Mouse (Mus musculus) midbrain, postnatal 0 days (tissue): ENCODE data around the gene Cdhr5. TPM values are rescaled to one million over a fixed set of nuclear protein-coding genes. Genes with fewer than 3 reads are reported as not detected.

ENCODE experiments used
- ATAC-seq: fragments of 200-750 bp; cut with Nextera tagmentation; 2 replicates; pipeline ENCODE4 v1.8.0; 2017; ENCODE audit warnings: moderate number of reproducible peaks, mild to moderate bottlenecking, moderate TSS enrichment, moderate library complexity; ENCODE audit not compliant: low FRiP score
- DNase-seq: peaks from one replicate; pipeline ENCODE4 v3.0.0-alpha.2; 2015; ENCODE audit warnings: low spot score
- H3K27ac ChIP-seq: fragments of 300-500 bp; sonication (generic); 2 replicates; pipeline ENCODE4 v1.5.1; 2014; ENCODE audit warnings: low read depth, mild to moderate bottlenecking, low read length, mixed read lengths
- H3K27me3 ChIP-seq: fragments of 300-500 bp; sonication (generic); 2 replicates; pipeline ENCODE4 v1.6.1; 2014; ENCODE audit warnings: low read length, control low read depth, mixed read lengths; ENCODE audit not compliant: insufficient read depth
- H3K36me3 ChIP-seq: fragments of 300-500 bp; sonication (generic); 2 replicates; pipeline ENCODE4 v1.6.1; 2014; ENCODE audit warnings: low read length, control low read depth, mixed read lengths; ENCODE audit not compliant: insufficient read depth
- H3K4me1 ChIP-seq: fragments of 300-500 bp; sonication (generic); 2 replicates; pipeline ENCODE4 v1.6.1; 2014; ENCODE audit warnings: mild to moderate bottlenecking, control low read depth, antibody characterized with exemption, low read length, mixed read lengths; ENCODE audit not compliant: insufficient read depth
- H3K4me2 ChIP-seq: fragments of 300-500 bp; sonication (generic); 2 replicates; pipeline ENCODE4 v1.6.1; 2014; ENCODE audit warnings: low read depth, mild to moderate bottlenecking, low read length, mixed read lengths; ENCODE audit not compliant: poor library complexity, severe bottlenecking
- H3K4me3 ChIP-seq: fragments of 300-500 bp; sonication (generic); 2 replicates; pipeline ENCODE4 v1.5.1; 2014; ENCODE audit warnings: low read depth, mild to moderate bottlenecking, low read length, moderate library complexity
- H3K9ac ChIP-seq: fragments of 300-500 bp; sonication (generic); replicated peaks from 2 replicates; pipeline ENCODE4 v1.6.1; 2014; ENCODE audit warnings: mild to moderate bottlenecking, low read length, moderate library complexity, mixed read lengths; ENCODE audit not compliant: poor library complexity, severe bottlenecking
- H3K9me3 ChIP-seq: fragments of 300-500 bp; sonication (generic); 2 replicates; pipeline ENCODE4 v1.6.1; 2016; ENCODE audit warnings: low read length, control low read depth
- CTCF ChIP-seq: IDR thresholded peaks from 2 replicates; pipeline ENCODE4 v1.5.1; 2016; ENCODE audit warnings: antibody characterized with exemption, mild to moderate bottlenecking
- WGBS: fragments of 180-500 bp; shearing (Covaris S2); extraction: QIAGEN DNeasy Blood & Tissue Kit; methylation state at CpG from one replicate; pipeline ENCODE4 v1.1.7; 2014; 5-methylcytosine and 5-hydroxymethylcytosine counted together
- polyA plus RNA-seq: library from polyadenylated mRNA; unstranded; fragments of >200 nt; fragmentation: Nextera tagmentation; extraction: Ambion mirVana; gene quantifications from 2 replicates; pipeline ENCODE4 v1.2.1, GENCODE M21; 2015
- total RNA-seq: library from RNA; depleted of rRNA; stranded (reverse); fragments of >200 nt; gene quantifications from 2 replicates; pipeline ENCODE4 v1.2.3, GENCODE M21; 2014

Cdhr5 gene
- total and polyA plus RNA-seq, 2 experiments from 2014 or later = not detected

DNA sequence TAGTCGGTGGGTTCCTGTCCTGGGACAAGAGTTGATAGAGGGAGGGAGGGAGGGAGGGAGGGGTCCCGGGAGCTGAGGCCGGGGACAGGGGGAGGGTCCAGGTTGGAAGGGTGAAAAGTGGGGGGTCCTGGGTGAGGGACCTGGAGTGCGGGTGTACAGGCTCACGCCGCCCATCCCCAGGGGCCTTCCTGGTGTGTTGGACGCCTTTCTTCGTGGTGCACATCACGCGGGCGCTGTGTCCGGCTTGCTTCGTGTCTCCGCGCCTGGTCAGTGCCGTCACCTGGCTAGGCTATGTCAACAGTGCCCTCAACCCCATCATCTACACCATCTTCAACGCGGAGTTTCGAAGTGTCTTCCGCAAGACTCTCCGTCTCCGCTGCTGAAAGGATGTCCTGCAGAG lies 17.9 kb upstream of the Cdhr5 start:
- peaks cover 6% of the 10 kb centered on the region; the same call in 1 of the 2 replicates for H3K4me1 ChIP-seq
- 6% methylated on average over 20 of the region's 22 CpGs for WGBS
- H3K36me3 ChIP-seq = peaks cover 17% of the 10 kb centered on the region
- H3K4me2 ChIP-seq = peak overlapping the region; percentile 62
- peaks cover 29% of the 10 kb centered on the region for H3K27me3 ChIP-seq
- TF ChIP-seq CTCF = no peak
- peak overlapping the region; percentile 36 for H3K4me3 ChIP-seq
- no peak for DNase-seq
- H3K9ac ChIP-seq = 0 out of 2 replicates have a peak overlapping the region, but pooled peaks have one; percentile 29
- no peak for ATAC-seq
- no peaks in the 10 kb centered on the region for H3K9me3 ChIP-seq
- H3K27ac ChIP-seq = no peak overlapping the region

DNA sequence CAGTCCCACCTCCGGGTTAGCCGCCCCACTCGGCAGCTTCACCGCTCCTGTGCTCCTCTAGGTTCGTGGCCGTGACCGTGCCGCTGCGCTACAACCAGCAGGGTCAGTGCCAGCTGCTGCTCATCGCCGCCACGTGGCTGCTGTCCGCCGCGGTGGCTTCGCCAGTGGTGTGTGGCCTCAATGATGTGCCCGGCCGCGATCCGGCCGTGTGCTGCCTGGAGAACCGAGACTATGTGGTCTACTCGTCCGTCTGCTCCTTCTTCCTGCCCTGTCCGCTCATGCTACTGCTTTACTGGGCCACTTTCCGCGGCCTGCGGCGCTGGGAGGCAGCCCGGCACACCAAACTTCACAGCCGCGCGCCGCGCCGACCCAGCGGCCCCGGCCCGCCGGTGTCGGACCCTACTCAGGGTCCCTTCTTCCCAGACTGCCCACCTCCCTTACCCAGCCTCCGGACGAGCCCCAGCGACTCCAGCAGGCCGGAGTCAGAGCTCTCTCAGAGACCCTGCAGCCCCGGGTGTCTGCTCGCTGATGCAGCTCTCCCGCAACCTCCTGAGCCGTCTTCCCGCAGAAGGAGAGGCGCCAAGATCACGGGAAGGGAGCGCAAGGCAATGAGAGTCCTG lies 17.4 kb upstream of the Cdhr5 start:
- Histone ChIP-seq H3K4me1 (peaks cover 6% of the 10 kb centered on the region; the same call in 1 of the 2 replicates), H3K4me2 (peak overlapping the region; percentile 62), H3K9ac (0 out of 2 replicates have a peak overlapping the region, but pooled peaks have one; percentile 29), H3K4me3 (peak overlapping the region; percentile 36), H3K36me3 (peaks cover 12% of the 10 kb centered on the region), H3K27ac (no peak overlapping the region), H3K27me3 (peaks cover 29% of the 10 kb centered on the region), H3K9me3 (no peaks in the 10 kb centered on the region)
- DNase-seq (peak; percentile 46), ATAC-seq (no peak)
- TF ChIP-seq CTCF = peak; percentile 29; the same call in 1 of the 2 replicates
- WGBS = 1% methylated on average over 53 of the region's 53 CpGs

DNA sequence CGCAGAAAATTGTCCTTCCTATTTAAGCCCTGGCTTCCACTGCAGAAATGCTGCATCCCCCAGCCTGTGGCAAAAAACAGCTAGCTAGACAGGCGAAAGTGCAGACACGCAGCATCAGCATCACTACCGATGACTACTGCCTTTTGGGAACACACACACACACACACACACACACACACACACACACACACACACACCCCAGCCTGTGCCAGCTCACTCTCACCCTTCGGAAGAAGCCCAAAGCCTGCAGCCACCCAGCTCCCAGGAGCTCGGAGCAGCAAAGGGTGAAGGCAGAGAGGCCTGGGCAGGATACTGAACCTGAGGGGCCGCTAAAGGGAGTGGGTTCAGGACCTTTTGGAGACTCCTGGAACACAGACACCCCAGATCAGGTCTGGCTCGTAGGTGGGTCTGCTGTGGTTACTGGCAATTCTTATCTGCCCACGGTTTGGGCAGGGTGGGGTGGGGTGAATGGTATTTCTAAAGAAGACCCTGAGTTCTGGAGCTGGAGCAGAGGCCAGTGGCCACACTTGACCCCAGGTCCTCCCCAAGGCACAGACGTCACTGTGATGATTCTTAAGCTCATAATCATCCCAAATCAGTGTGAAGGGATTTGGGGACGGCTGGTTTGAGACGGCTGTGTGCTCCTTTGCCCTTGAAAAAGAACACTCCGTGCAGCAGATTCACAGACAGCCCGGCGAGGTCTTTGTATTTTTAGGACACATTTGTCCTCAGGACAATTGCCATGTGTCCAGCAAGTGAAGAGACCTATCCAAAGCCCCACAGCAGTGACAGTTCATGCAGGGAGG lies 16.2 kb upstream of the Cdhr5 start:
- H3K4me3 ChIP-seq = peak overlapping the region; percentile 50; the same call in 1 of the 2 replicates
- ATAC-seq = no peak
- no peaks in the 10 kb centered on the region for H3K9me3 ChIP-seq
- peak overlapping the region; percentile 98 for H3K4me2 ChIP-seq
- no peak overlapping the region for H3K27ac ChIP-seq
- no peak for TF ChIP-seq CTCF
- peaks cover 8% of the 10 kb centered on the region; the same call in 1 of the 2 replicates for H3K36me3 ChIP-seq
- no peak for DNase-seq
- peaks cover 29% of the 10 kb centered on the region for H3K27me3 ChIP-seq
- no peak overlapping the region for H3K9ac ChIP-seq
- WGBS = 23% methylated on average over 15 of the region's 15 CpGs
- H3K4me1 ChIP-seq = peaks cover 6% of the 10 kb centered on the region; the same call in 1 of the 2 replicates

DNA sequence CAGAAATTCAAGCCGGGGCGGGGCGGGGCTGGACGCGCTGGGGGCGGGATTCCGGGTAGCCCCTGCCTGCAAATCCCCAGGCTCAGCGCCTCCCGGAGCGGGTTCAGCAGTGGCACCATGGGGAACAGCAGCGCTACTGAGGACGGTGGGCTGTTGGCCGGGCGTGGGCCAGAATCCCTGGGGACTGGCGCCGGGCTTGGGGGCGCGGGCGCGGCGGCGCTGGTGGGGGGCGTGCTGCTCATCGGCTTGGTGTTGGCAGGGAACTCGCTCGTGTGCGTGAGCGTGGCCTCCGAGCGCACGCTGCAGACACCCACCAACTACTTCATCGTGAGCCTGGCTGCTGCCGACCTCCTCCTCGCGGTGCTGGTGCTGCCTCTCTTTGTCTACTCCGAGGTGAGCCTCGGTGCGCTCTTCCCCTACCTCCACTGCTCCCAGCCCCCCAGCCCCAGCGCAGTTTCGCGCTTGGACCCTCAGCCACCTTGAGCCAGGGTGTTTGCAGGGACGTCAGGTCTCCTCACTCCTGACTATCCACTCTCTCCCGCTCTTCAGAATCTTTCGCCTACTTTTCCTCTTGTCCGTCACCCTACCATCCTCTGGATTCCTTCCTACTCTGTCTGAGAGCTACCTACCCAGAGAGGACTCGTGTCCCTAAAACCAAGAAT lies 15.5 kb upstream of the Cdhr5 start, which contains the start of gene Drd4:
Gene Drd4 (plus strand): TSS at position 86 of the 662 bp plus-strand sequence.
- H3K36me3 ChIP-seq = peaks cover 4% of the 10 kb centered on the region; the same call in 1 of the 2 replicates
- peaks cover 6% of the 10 kb centered on the region; the same call in 1 of the 2 replicates for H3K4me1 ChIP-seq
- no peaks in the 10 kb centered on the region for H3K9me3 ChIP-seq
- H3K27ac ChIP-seq = no peak within 1 kb of the TSS
- peak within 1 kb of the TSS; percentile 98 for H3K4me2 ChIP-seq
- peak within 1 kb of the TSS; percentile 50 for H3K4me3 ChIP-seq
- TF ChIP-seq CTCF = no peak
- WGBS = 3% methylated on average over 33 of the region's 46 CpGs
- H3K9ac ChIP-seq = peak within 1 kb of the TSS; percentile 61
- peaks cover 29% of the 10 kb centered on the region for H3K27me3 ChIP-seq
- ATAC-seq (peak; percentile 44; the same call in 1 of the 2 replicates), DNase-seq (peak; percentile 34)

DNA sequence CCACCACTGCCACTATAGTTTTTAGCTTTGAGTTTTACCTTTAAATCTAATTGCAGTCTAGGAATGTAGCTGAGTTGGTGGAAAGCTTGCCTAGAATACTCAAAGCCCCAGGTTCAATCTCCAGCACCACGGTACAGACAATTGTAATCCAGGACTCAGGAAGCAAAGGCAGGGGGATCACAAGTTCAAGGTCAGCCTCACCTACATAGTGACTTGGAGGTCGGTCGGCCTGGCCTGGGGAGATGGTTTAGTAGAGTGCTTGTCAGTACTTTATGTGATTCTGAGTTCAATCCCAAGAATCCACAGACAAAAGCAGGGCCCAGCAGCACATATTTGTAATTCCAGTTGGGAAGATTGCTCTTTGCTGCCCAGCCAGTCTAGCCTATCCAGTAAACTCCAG lies 11.5 kb upstream of the Cdhr5 start:
- H3K9ac ChIP-seq = no peak overlapping the region
- 79% methylated on average over 3 of the region's 3 CpGs for WGBS
- no peak for DNase-seq
- H3K27ac ChIP-seq = no peak overlapping the region
- ATAC-seq = no peak
- H3K4me1 ChIP-seq = 0 out of 2 replicates have a peak, but pooled peaks cover 3% of the 10 kb centered on the region
- no peaks in the 10 kb centered on the region for H3K36me3 ChIP-seq
- H3K4me2 ChIP-seq = no peak overlapping the region
- no peaks in the 10 kb centered on the region for H3K9me3 ChIP-seq
- H3K27me3 ChIP-seq = peaks cover 5% of the 10 kb centered on the region
- TF ChIP-seq CTCF = no peak
- H3K4me3 ChIP-seq = no peak overlapping the region
